Mouse (Mus musculus) testis, adult 2 months (tissue): Measurements from ENCODE around the gene Gm8764.

Experiments
- CTCF ChIP-seq: fragments of 200-500 bp; IDR thresholded peaks from 2 replicates; pipeline ENCODE4 v1.5.1; 2012; ENCODE audit warnings: low read depth, mild to moderate bottlenecking, inconsistent platforms, low read length, moderate library complexity; ENCODE audit not compliant: control insufficient read depth, insufficient read depth, insufficient replicate concordance
- POLR2A ChIP-seq: fragments of 200-500 bp; IDR thresholded peaks from 2 replicates; pipeline ENCODE4 v1.6.1; 2012; ENCODE audit warnings: low read depth, mild to moderate bottlenecking, inconsistent platforms, low read length, moderate library complexity; ENCODE audit not compliant: control insufficient read depth

DNA sequence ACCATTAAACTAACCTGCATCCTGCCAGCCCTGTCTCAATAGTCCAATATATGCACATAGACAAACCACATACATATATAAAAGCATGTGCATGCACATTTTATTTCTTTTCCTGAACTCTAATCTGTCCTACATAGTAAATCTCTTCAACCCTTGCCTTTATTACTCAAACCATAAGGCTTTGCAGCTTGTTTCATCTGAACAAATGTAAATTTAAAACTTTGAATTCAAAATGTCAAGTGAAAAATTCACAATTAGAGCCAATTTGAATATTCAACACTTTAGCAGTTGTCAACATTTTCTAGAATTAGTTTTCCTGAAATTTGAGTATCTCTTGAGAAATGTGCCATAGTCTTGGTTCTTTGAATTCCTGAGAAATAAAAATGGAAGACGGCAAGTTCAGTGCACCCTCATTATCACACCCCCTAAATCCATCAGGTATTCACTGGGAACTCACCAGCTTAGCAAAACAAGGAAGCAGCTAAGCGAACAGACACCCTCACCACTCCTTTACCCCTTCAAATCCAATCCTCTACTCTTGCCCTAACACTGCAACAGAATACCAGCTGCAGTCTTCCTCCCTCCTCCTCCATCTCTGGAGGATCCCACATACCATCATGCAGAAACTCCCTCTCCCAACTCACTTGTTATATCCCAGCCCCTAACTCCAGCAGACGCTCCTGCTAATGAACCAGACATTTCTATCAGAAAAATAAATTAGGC, 50.6 kb downstream of the Gm8764 start:
- TF ChIP-seq CTCF (no peak), POLR2A (no peak)
